Mouse (Mus musculus) myocyte (in vitro differentiated cells): ENCODE data around the gene Rhbdl2. TPM values are rescaled to one million over a fixed set of nuclear protein-coding genes. Genes with fewer than 3 reads are reported as not detected.

ENCODE experiments used
- H3K27me3 ChIP-seq: one replicate; pipeline ENCODE4 v1.6.1; 2011; ENCODE audit not compliant: control insufficient read depth, insufficient read depth, insufficient read length
- H3K36me3 ChIP-seq: one replicate; pipeline ENCODE4 v1.6.1; 2011; ENCODE audit not compliant: control insufficient read depth, insufficient read depth
- H3K4me2 ChIP-seq: one replicate; pipeline ENCODE4 v1.6.1; 2011; ENCODE audit warnings: low read depth, control low read depth
- H3K4me3 ChIP-seq: one replicate; pipeline ENCODE4 v1.5.1; 2011; ENCODE audit warnings: mild to moderate bottlenecking, control low read depth, moderate library complexity
- H3K79me2 ChIP-seq: one replicate; pipeline ENCODE4 v1.6.1; 2011; ENCODE audit not compliant: control insufficient read depth, insufficient read depth
- H3ac ChIP-seq: one replicate; pipeline ENCODE4 v1.6.1; 2011; ENCODE audit not compliant: control insufficient read depth, insufficient read length
- CEBPB ChIP-seq: IDR thresholded peaks from 2 replicates; pipeline ENCODE4 v1.6.1; 2011; ENCODE audit warnings: mild to moderate bottlenecking, moderate library complexity; ENCODE audit not compliant: poor library complexity, insufficient read depth, severe bottlenecking
- E2F4 ChIP-seq: IDR thresholded peaks from one replicate; pipeline ENCODE4 v1.6.1; 2011; ENCODE audit warnings: mild to moderate bottlenecking, control low read depth, moderate library complexity; ENCODE audit not compliant: insufficient read depth
- MAX ChIP-seq: IDR thresholded peaks from one replicate; pipeline ENCODE4 v1.6.1; 2011; ENCODE audit warnings: low read depth, mild to moderate bottlenecking, control low read depth
- MYOD1 ChIP-seq, 3 experiments: IDR thresholded peaks; one replicate each; pipeline ENCODE4 v1.6.1; 2011; ENCODE audit warnings: control low read depth in 2 of 3, low read depth in 2 of 3, mild to moderate bottlenecking in 2 of 3, moderate library complexity in 1 of 3; ENCODE audit not compliant: insufficient read length in 2 of 3, control insufficient read depth in 1 of 3
- MYOG ChIP-seq, 3 experiments: IDR thresholded peaks; one replicate each; pipeline ENCODE4 v1.6.1; 2011; ENCODE audit warnings: control low read depth in 2 of 3, low read depth in 2 of 3, mild to moderate bottlenecking in 2 of 3; ENCODE audit not compliant: insufficient read length in 2 of 3, control insufficient read depth in 1 of 3, insufficient read depth in 1 of 3
- POLR2A ChIP-seq: IDR thresholded peaks from one replicate; pipeline ENCODE4 v1.6.1; 2011; ENCODE audit warnings: low read depth, mild to moderate bottlenecking, control low read depth, moderate library complexity; ENCODE audit not compliant: insufficient read length
- POLR2AphosphoS2 ChIP-seq: IDR thresholded peaks from one replicate; pipeline ENCODE4 v1.6.1; 2011; ENCODE audit warnings: low read depth, control low read depth; ENCODE audit not compliant: insufficient read length
- REST ChIP-seq: IDR thresholded peaks from one replicate; pipeline ENCODE4 v1.6.1; 2011; ENCODE audit warnings: mild to moderate bottlenecking, control low read depth, moderate library complexity; ENCODE audit not compliant: insufficient read depth, insufficient read length
- SRF ChIP-seq: IDR thresholded peaks from one replicate; pipeline ENCODE4 v1.6.1; 2011; ENCODE audit warnings: low read depth; ENCODE audit not compliant: control insufficient read depth, insufficient read length
- TCF12 ChIP-seq: IDR thresholded peaks from one replicate; pipeline ENCODE4 v1.6.1; 2011; ENCODE audit warnings: mild to moderate bottlenecking, control low read depth; ENCODE audit not compliant: poor library complexity, insufficient read depth, severe bottlenecking
- TCF3 ChIP-seq: IDR thresholded peaks from one replicate; pipeline ENCODE4 v1.6.1; 2011; ENCODE audit warnings: low read depth, control low read depth; ENCODE audit not compliant: insufficient read length
- USF1 ChIP-seq: IDR thresholded peaks from one replicate; pipeline ENCODE4 v1.6.1; 2011; ENCODE audit warnings: low read depth, mild to moderate bottlenecking, control low read depth, moderate library complexity
- polyA plus RNA-seq: library from polyadenylated mRNA; unstranded; fragments of >200 nt; fragmentation: generic; extraction: Trizol; gene quantifications from one replicate; pipeline ENCODE4 v1.2.1, GENCODE M21; 2012; ENCODE audit warnings: missing spikeins

The Rhbdl2 gene
- polyA plus RNA-seq, 1 experiment: 2.7 TPM

- Histone ChIP-seq H3ac (no peak overlapping the region), H3K4me2 (no peak overlapping the region), H3K36me3 (no peaks in the 10 kb centered on the region), H3K27me3 (peaks cover 12% of the 10 kb centered on the region), H3K79me2 (no peaks in the 10 kb centered on the region), H3K4me3 (no peak overlapping the region)
- TF ChIP-seq TCF3 (no peak), SRF (no peak), TCF12 (no peak), POLR2A (no peak), MYOG (IDR thresholded peaks at IDR 0.05; ENCODE audit: control insufficient read depth in 1 of 3, insufficient read depth in 1 of 3, insufficient read length in 2 of 3, low read depth in 2 of 3) (no peak), MAX (no peak), CEBPB (no peak), E2F4 (no peak), USF1 (no peak), REST (no peak), MYOD1 (IDR thresholded peaks at IDR 0.05; ENCODE audit: control insufficient read depth in 1 of 3, insufficient read length in 2 of 3, low read depth in 2 of 3) (no peak), POLR2AphosphoS2 (no peak)
These were observed 70.4 kb downstream of the Rhbdl2 start for GRCm38 (mm10) chr4:123858090-123858489.

- H3K4me3 ChIP-seq: no peak within 1 kb of the TSS
- no peaks in the 10 kb centered on the region for H3K79me2 ChIP-seq
- TF ChIP-seq MAX (no peak), POLR2A (no peak), MYOG (IDR thresholded peaks at IDR 0.05; ENCODE audit: control insufficient read depth in 1 of 3, insufficient read depth in 1 of 3, insufficient read length in 2 of 3, low read depth in 2 of 3) (no peak), CEBPB (no peak), POLR2AphosphoS2 (no peak), SRF (no peak), REST (no peak), MYOD1 (IDR thresholded peaks at IDR 0.05; ENCODE audit: control insufficient read depth in 1 of 3, insufficient read length in 2 of 3, low read depth in 2 of 3) (no peak), TCF12 (no peak), TCF3 (no peak), USF1 (no peak), E2F4 (no peak)
- H3K36me3 ChIP-seq: no peaks in the 10 kb centered on the region
- H3K27me3 ChIP-seq: peaks cover 12% of the 10 kb centered on the region
- no peak within 1 kb of the TSS for H3ac ChIP-seq
- H3K4me2 ChIP-seq: no peak within 1 kb of the TSS
These were observed 71.7 kb downstream of the Rhbdl2 start, which contains the start of gene 4933427I04Rik for GRCm38 (mm10) chr4:123859379-123859778. Gene 4933427I04Rik, plus strand, starts transcription at chr4:123859679.

- Histone ChIP-seq H3K4me2 (no peak overlapping the region), H3K27me3 (peaks cover 12% of the 10 kb centered on the region), H3K79me2 (no peaks in the 10 kb centered on the region), H3K4me3 (no peak overlapping the region), H3K36me3 (no peaks in the 10 kb centered on the region), H3ac (no peak overlapping the region)
- TF ChIP-seq MAX (no peak), REST (no peak), TCF3 (no peak), POLR2A (no peak), USF1 (no peak), POLR2AphosphoS2 (no peak), TCF12 (no peak), E2F4 (no peak), CEBPB (no peak), MYOD1 (IDR thresholded peaks at IDR 0.05; ENCODE audit: control insufficient read depth in 1 of 3, insufficient read length in 2 of 3, low read depth in 2 of 3) (no peak), MYOG (IDR thresholded peaks at IDR 0.05; ENCODE audit: control insufficient read depth in 1 of 3, insufficient read depth in 1 of 3, insufficient read length in 2 of 3, low read depth in 2 of 3) (no peak)
These were observed 72.1 kb downstream of the Rhbdl2 start for GRCm38 (mm10) chr4:123859803-123860202.

GRCm38 (mm10) chr4:123860621-123861020 lies 72.9 kb downstream of the Rhbdl2 start:
- H3K4me2 ChIP-seq: no peak overlapping the region
- no peaks in the 10 kb centered on the region for H3K36me3 ChIP-seq
- H3ac ChIP-seq: no peak overlapping the region
- TF ChIP-seq POLR2A (no peak), TCF12 (no peak), MAX (no peak), POLR2AphosphoS2 (no peak), USF1 (no peak), CEBPB (no peak), MYOD1 (IDR thresholded peaks at IDR 0.05; ENCODE audit: control insufficient read depth in 1 of 3, insufficient read length in 2 of 3, low read depth in 2 of 3) (no peak), MYOG (IDR thresholded peaks at IDR 0.05; ENCODE audit: control insufficient read depth in 1 of 3, insufficient read depth in 1 of 3, insufficient read length in 2 of 3, low read depth in 2 of 3) (no peak), SRF (no peak), E2F4 (no peak), REST (no peak), TCF3 (no peak)
- H3K27me3 ChIP-seq: peaks cover 12% of the 10 kb centered on the region
- H3K79me2 ChIP-seq: no peaks in the 10 kb centered on the region
- H3K4me3 ChIP-seq: no peak overlapping the region

Other genes with a start within 250 kb of the Rhbdl2 start
- 88.5 TPM for gene Macf1, start 103.5 kb upstream of the Rhbdl2 start, polyA plus RNA-seq
- 484 TPM for gene Ndufs5, start 69.7 kb upstream of the Rhbdl2 start, polyA plus RNA-seq
- gene Akirin1, start 37.5 kb upstream of the Rhbdl2 start, polyA plus RNA-seq: 30.0 TPM
- gene 4933427I04Rik, start 71.8 kb downstream of the Rhbdl2 start, polyA plus RNA-seq: not detected
- gene Mycbp, start 117.0 kb downstream of the Rhbdl2 start, polyA plus RNA-seq: 33.1 TPM
- gene Rragc, start 129.6 kb downstream of the Rhbdl2 start, polyA plus RNA-seq: 46.1 TPM
- not detected for gene 4930535I16Rik, start 130.1 kb downstream of the Rhbdl2 start, polyA plus RNA-seq